Mouse (Mus musculus): ENCODE measurements around the gene Parvb. TPM values are rescaled to one million over a fixed set of nuclear protein-coding genes. Genes with fewer than 3 reads are reported as not detected.

Parvb gene
- polyA plus RNA-seq, 1 experiment from 2014 or later: 2.5 TPM

GRCm38 (mm10) chr15:84324870-84325553, 93.2 kb downstream of the Parvb start:
- Histone ChIP-seq H3K4me2 (ENCODE audit: low read length) (no peak overlapping the region), H3K36me3 (ENCODE audit: control insufficient read depth, insufficient read depth, low read length) (no peaks in the 10 kb centered on the region), H3K4me1 (ENCODE audit: control insufficient read depth, insufficient read depth, low read length) (peaks cover 5% of the 10 kb centered on the region; the same call in 1 of the 2 replicates), H3K9ac (ENCODE audit: low read length) (no peak overlapping the region), H3K27ac (ENCODE audit: low read depth, low read length) (no peak overlapping the region), H3K9me3 (replicated peaks; ENCODE audit: control insufficient read depth, low read length) (no peaks in the 10 kb centered on the region), H3K4me3 (ENCODE audit: low read depth, low read length) (no peak overlapping the region), H3K27me3 (replicated peaks; ENCODE audit: control insufficient read depth, insufficient read depth, low read length) (no peaks in the 10 kb centered on the region)
- no peak for ATAC-seq
- 72% methylated on average over 7 of the region's 8 CpGs for WGBS
- DNase-seq (ENCODE audit: low spot score): no peak

GRCm38 (mm10) chr15:84325736-84326135, 93.9 kb downstream of the Parvb start:
- no peak for ATAC-seq
- Histone ChIP-seq H3K4me3 (ENCODE audit: low read depth, low read length) (no peak overlapping the region), H3K27me3 (replicated peaks; ENCODE audit: control insufficient read depth, insufficient read depth, low read length) (no peaks in the 10 kb centered on the region), H3K4me1 (ENCODE audit: control insufficient read depth, insufficient read depth, low read length) (peaks cover 5% of the 10 kb centered on the region; the same call in 1 of the 2 replicates), H3K9ac (ENCODE audit: low read length) (no peak overlapping the region), H3K4me2 (ENCODE audit: low read length) (no peak overlapping the region), H3K27ac (ENCODE audit: low read depth, low read length) (no peak overlapping the region), H3K36me3 (ENCODE audit: control insufficient read depth, insufficient read depth, low read length) (no peaks in the 10 kb centered on the region), H3K9me3 (replicated peaks; ENCODE audit: control insufficient read depth, low read length) (no peaks in the 10 kb centered on the region)
- WGBS: 49% methylated on average over 12 of the region's 12 CpGs
- no peak for DNase-seq (ENCODE audit: low spot score)

DNA sequence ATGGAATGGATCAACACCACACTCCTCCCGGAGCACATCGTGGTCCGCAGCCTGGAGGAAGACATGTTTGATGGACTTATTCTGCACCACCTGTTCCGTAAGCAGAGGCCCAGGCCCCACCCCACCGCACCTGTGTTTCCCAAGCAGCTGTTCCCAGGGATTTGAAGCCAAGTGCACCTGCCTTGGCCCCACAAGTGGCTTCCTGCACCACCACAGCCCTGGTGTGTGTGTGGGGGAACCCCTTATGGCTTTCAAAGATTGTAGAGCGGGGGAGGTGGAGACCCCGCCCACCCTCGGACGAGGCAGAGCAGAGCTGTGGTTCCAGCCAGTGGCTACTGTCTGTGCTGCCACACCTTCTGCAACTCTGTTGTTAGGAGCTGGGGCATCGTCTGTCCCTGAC, 97.0 kb downstream of the Parvb start:
- Histone ChIP-seq H3K27me3 (replicated peaks; ENCODE audit: control insufficient read depth, insufficient read depth, low read length) (no peaks in the 10 kb centered on the region), H3K4me1 (ENCODE audit: control insufficient read depth, insufficient read depth, low read length) (no peaks in the 10 kb centered on the region), H3K4me2 (ENCODE audit: low read length) (no peak overlapping the region), H3K27ac (ENCODE audit: low read depth, low read length) (no peak overlapping the region), H3K9ac (ENCODE audit: low read length) (no peak overlapping the region), H3K9me3 (replicated peaks; ENCODE audit: control insufficient read depth, low read length) (no peaks in the 10 kb centered on the region), H3K4me3 (ENCODE audit: low read depth, low read length) (no peak overlapping the region), H3K36me3 (ENCODE audit: control insufficient read depth, insufficient read depth, low read length) (no peaks in the 10 kb centered on the region)
- 84% methylated on average over 10 of the region's 10 CpGs for WGBS
- no peak for ATAC-seq
- no peak for DNase-seq (ENCODE audit: low spot score)

DNA sequence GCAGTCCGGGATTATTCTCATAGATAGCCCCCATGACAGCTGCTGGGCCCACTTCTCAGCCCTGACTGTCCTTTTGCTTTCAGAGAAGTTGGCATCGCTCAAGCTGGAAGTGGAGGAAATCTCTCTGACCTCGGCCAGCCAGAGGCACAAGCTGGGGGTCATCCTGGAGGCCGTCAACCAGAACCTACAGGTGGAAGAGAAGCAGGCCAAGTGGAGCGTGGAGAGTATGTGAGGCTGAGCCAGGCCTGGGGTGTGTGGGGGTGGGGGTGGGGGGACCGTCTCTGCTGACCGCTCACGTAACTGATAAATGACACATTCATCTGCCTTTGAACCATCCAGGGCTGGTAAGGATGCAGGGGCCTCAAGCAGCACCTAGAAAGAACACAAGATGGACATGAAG, 98.1 kb downstream of the Parvb start:
- DNase-seq (ENCODE audit: low spot score): no peak
- no peak for ATAC-seq
- Histone ChIP-seq H3K27me3 (replicated peaks; ENCODE audit: control insufficient read depth, insufficient read depth, low read length) (no peaks in the 10 kb centered on the region), H3K36me3 (ENCODE audit: control insufficient read depth, insufficient read depth, low read length) (no peaks in the 10 kb centered on the region), H3K4me1 (ENCODE audit: control insufficient read depth, insufficient read depth, low read length) (no peaks in the 10 kb centered on the region), H3K4me2 (ENCODE audit: low read length) (no peak overlapping the region), H3K9ac (ENCODE audit: low read length) (no peak overlapping the region), H3K4me3 (ENCODE audit: low read depth, low read length) (no peak overlapping the region), H3K9me3 (replicated peaks; ENCODE audit: control insufficient read depth, low read length) (no peaks in the 10 kb centered on the region), H3K27ac (ENCODE audit: low read depth, low read length) (no peak overlapping the region)
- 91% methylated on average over 8 of the region's 8 CpGs for WGBS

- DNase-seq (ENCODE audit: low spot score): no peak
- WGBS: 86% methylated on average over 4 of the region's 4 CpGs
These were observed 99.3 kb downstream of the Parvb start for GRCm38 (mm10) chr15:84331066-84331612.

DNA sequence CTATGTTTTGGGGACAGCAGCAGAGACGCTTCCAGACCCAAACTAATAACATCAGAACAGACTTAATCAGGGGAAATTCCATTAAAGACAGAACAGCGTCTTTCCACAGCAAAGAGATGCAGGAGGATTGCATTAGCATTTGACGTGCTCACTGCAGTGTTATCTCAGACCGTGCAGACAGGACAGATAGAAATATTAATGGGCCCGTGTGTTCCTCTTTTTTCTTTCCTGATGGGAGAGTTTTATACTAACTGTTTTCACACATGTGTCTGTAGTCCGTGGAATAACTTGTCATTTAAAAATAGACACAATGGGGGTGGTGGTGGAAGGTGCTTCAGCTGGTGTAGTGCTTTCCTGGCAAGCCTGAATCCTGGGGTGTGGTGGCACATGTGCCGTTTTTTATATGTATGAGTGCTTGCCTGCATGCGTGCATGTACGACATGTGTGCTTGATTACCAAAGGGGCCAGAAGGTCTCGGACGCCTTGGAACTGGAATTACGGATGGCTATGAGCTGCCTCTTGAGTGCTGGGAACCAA, 104.5 kb downstream of the Parvb start:
- no peak for DNase-seq (ENCODE audit: low spot score)
- no peak overlapping the region for H3K27ac ChIP-seq (ENCODE audit: low read depth, low read length)
- no peak overlapping the region for H3K4me2 ChIP-seq (ENCODE audit: low read length)
- no peaks in the 10 kb centered on the region for H3K36me3 ChIP-seq (ENCODE audit: control insufficient read depth, insufficient read depth, low read length)
- ATAC-seq: no peak
- WGBS: 84% methylated on average over 12 of the region's 12 CpGs
- H3K4me3 ChIP-seq (ENCODE audit: low read depth, low read length): no peak overlapping the region
- no peaks in the 10 kb centered on the region for H3K27me3 ChIP-seq (replicated peaks; ENCODE audit: control insufficient read depth, insufficient read depth, low read length)
- no peak overlapping the region for H3K9ac ChIP-seq (ENCODE audit: low read length)
- no peaks in the 10 kb centered on the region for H3K9me3 ChIP-seq (replicated peaks; ENCODE audit: control insufficient read depth, low read length)
- H3K4me1 ChIP-seq (ENCODE audit: control insufficient read depth, insufficient read depth, low read length): no peaks in the 10 kb centered on the region

More at GRCm38 (mm10) chr15:84331066-84331612, 99.3 kb downstream of the Parvb start:
- no peaks in the 10 kb centered on the region for H3K9me3 ChIP-seq (replicated peaks; ENCODE audit: control insufficient read depth, low read length)
- no peak overlapping the region for H3K4me3 ChIP-seq (ENCODE audit: low read depth, low read length)
- no peaks in the 10 kb centered on the region for H3K27me3 ChIP-seq (replicated peaks; ENCODE audit: control insufficient read depth, insufficient read depth, low read length)
- no peaks in the 10 kb centered on the region for H3K36me3 ChIP-seq (ENCODE audit: control insufficient read depth, insufficient read depth, low read length)
- no peak overlapping the region for H3K4me2 ChIP-seq (ENCODE audit: low read length)
- no peak overlapping the region for H3K27ac ChIP-seq (ENCODE audit: low read depth, low read length)
- ATAC-seq: no peak
- no peak overlapping the region for H3K9ac ChIP-seq (ENCODE audit: low read length)
- H3K4me1 ChIP-seq (ENCODE audit: control insufficient read depth, insufficient read depth, low read length): no peaks in the 10 kb centered on the region

- no peak overlapping the region for H3K27ac ChIP-seq (ENCODE audit: low read depth, low read length)
- no peak overlapping the region for H3K4me2 ChIP-seq (ENCODE audit: low read length)
- WGBS: 68% methylated on average over 5 of the region's 5 CpGs
- H3K9me3 ChIP-seq (replicated peaks; ENCODE audit: control insufficient read depth, low read length): no peaks in the 10 kb centered on the region
- H3K4me1 ChIP-seq (ENCODE audit: control insufficient read depth, insufficient read depth, low read length): no peaks in the 10 kb centered on the region
- no peak for DNase-seq (ENCODE audit: low spot score)
- no peaks in the 10 kb centered on the region for H3K27me3 ChIP-seq (replicated peaks; ENCODE audit: control insufficient read depth, insufficient read depth, low read length)
- no peaks in the 10 kb centered on the region for H3K36me3 ChIP-seq (ENCODE audit: control insufficient read depth, insufficient read depth, low read length)
- H3K4me3 ChIP-seq (ENCODE audit: low read depth, low read length): no peak overlapping the region
- no peak for ATAC-seq
- no peak overlapping the region for H3K9ac ChIP-seq (ENCODE audit: low read length)
These were observed 105.8 kb downstream of the Parvb start for GRCm38 (mm10) chr15:84337599-84337998.

- DNase-seq (ENCODE audit: low spot score) (no peak), ATAC-seq (no peak)
- peaks cover 2% of the 10 kb centered on the region; the same call in 1 of the 2 replicates for H3K4me1 ChIP-seq (ENCODE audit: control insufficient read depth, insufficient read depth, low read length)
- no peak overlapping the region for H3K4me2 ChIP-seq (ENCODE audit: low read length)
- no peak overlapping the region for H3K27ac ChIP-seq (ENCODE audit: low read depth, low read length)
- H3K36me3 ChIP-seq (ENCODE audit: control insufficient read depth, insufficient read depth, low read length): no peaks in the 10 kb centered on the region
- no peak overlapping the region for H3K4me3 ChIP-seq (ENCODE audit: low read depth, low read length)
- no peaks in the 10 kb centered on the region for H3K27me3 ChIP-seq (replicated peaks; ENCODE audit: control insufficient read depth, insufficient read depth, low read length)
- H3K9me3 ChIP-seq (replicated peaks; ENCODE audit: control insufficient read depth, low read length): no peaks in the 10 kb centered on the region
- WGBS: 61% methylated on average over 2 of the region's 2 CpGs
- no peak overlapping the region for H3K9ac ChIP-seq (ENCODE audit: low read length)
These were observed 109.1 kb downstream of the Parvb start for GRCm38 (mm10) chr15:84340926-84341325.

DNA sequence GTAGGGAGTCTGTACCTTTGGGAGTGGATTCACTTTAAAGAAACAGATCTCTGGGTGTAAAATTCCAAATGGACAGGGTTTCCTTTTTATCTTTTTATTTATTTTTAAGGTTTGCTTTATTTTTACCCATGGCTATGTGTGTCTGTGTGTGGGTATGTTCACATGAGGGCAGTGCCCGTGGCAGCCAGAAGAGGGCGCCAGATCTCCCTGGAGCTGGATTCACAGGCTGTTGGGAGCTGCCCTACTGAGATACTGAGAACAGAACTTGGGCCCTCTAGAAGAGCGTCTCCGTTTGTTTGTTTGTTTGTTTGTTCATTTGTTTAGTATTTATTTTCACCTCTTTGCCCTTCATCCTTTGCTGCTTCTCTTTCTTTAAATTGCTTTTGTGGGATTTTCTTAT, 116.9 kb downstream of the Parvb start:
- no peak overlapping the region for H3K9ac ChIP-seq (ENCODE audit: low read length)
- H3K9me3 ChIP-seq (replicated peaks; ENCODE audit: control insufficient read depth, low read length): no peaks in the 10 kb centered on the region
- peaks cover 2% of the 10 kb centered on the region; the same call in 1 of the 2 replicates for H3K4me1 ChIP-seq (ENCODE audit: control insufficient read depth, insufficient read depth, low read length)
- no peaks in the 10 kb centered on the region for H3K36me3 ChIP-seq (ENCODE audit: control insufficient read depth, insufficient read depth, low read length)
- no peaks in the 10 kb centered on the region for H3K27me3 ChIP-seq (replicated peaks; ENCODE audit: control insufficient read depth, insufficient read depth, low read length)
- H3K27ac ChIP-seq (ENCODE audit: low read depth, low read length): no peak overlapping the region
- ATAC-seq (no peak), DNase-seq (ENCODE audit: low spot score) (no peak)
- H3K4me3 ChIP-seq (ENCODE audit: low read depth, low read length): no peak overlapping the region
- WGBS: 90% methylated on average over 4 of the region's 4 CpGs
- no peak overlapping the region for H3K4me2 ChIP-seq (ENCODE audit: low read length)

Measured in forebrain, embryonic 14.5 days (tissue).